Mouse (Mus musculus) liver, embryonic 16.5 days (tissue): ENCODE measurements around the gene Sertad1. TPM values are rescaled to one million over a fixed set of nuclear protein-coding genes. Genes with fewer than 3 reads are reported as not detected.

Experiments
- ATAC-seq: fragments of 200-750 bp; cut with Nextera tagmentation; 2 replicates; pipeline ENCODE4 v1.8.0; 2017; ENCODE audit warnings: low read depth, mild to moderate bottlenecking, moderate number of reproducible peaks, moderate library complexity
- H3K27ac ChIP-seq: fragments of 300-500 bp; sonication (generic); 2 replicates; pipeline ENCODE4 v1.5.1; 2014; ENCODE audit warnings: mild to moderate bottlenecking, low read length
- H3K27me3 ChIP-seq: fragments of 300-500 bp; sonication (generic); 2 replicates; pipeline ENCODE4 v1.6.1; 2014; ENCODE audit warnings: low read depth, low read length, mixed read lengths; ENCODE audit not compliant: control insufficient read depth, insufficient read depth
- H3K36me3 ChIP-seq: fragments of 300-500 bp; sonication (generic); 2 replicates; pipeline ENCODE4 v1.6.1; 2014; ENCODE audit warnings: mild to moderate bottlenecking; ENCODE audit not compliant: control insufficient read depth, insufficient read depth
- H3K4me1 ChIP-seq: fragments of 300-500 bp; sonication (generic); 2 replicates; pipeline ENCODE4 v1.6.1; 2014; ENCODE audit warnings: low read depth, low read length, mixed read lengths; ENCODE audit not compliant: control insufficient read depth
- H3K4me2 ChIP-seq: fragments of 300-500 bp; sonication (generic); 2 replicates; pipeline ENCODE4 v1.6.1; 2014; ENCODE audit warnings: low read depth, low read length, mixed read lengths
- H3K4me3 ChIP-seq: fragments of 300-500 bp; sonication (generic); 2 replicates; pipeline ENCODE4 v1.5.1; 2014; ENCODE audit warnings: low read depth, mild to moderate bottlenecking, low read length
- H3K9ac ChIP-seq: fragments of 300-500 bp; sonication (generic); 2 replicates; pipeline ENCODE4 v1.6.1; 2014; ENCODE audit warnings: low read depth, low read length
- H3K9me3 ChIP-seq: fragments of 300-500 bp; sonication (generic); replicated peaks from 2 replicates; pipeline ENCODE4 v1.6.1; 2016; ENCODE audit warnings: low read length; ENCODE audit not compliant: control insufficient read depth
- WGBS: fragments of 180-500 bp; shearing (Covaris S2); extraction: QIAGEN DNeasy Blood & Tissue Kit; methylation state at CpG from one replicate; pipeline ENCODE4 v1.1.7; 2014; ENCODE audit not compliant: insufficient replicate concordance; 5-methylcytosine and 5-hydroxymethylcytosine counted together
- polyA plus RNA-seq: library from polyadenylated mRNA; unstranded; fragments of >200 nt; fragmentation: Nextera tagmentation; extraction: Ambion mirVana; gene quantifications from 2 replicates; pipeline ENCODE4 v1.2.1, GENCODE M21; 2015

The Sertad1 gene
- polyA plus RNA-seq, 1 experiment from 2014 or later: 31.6 TPM

DNA sequence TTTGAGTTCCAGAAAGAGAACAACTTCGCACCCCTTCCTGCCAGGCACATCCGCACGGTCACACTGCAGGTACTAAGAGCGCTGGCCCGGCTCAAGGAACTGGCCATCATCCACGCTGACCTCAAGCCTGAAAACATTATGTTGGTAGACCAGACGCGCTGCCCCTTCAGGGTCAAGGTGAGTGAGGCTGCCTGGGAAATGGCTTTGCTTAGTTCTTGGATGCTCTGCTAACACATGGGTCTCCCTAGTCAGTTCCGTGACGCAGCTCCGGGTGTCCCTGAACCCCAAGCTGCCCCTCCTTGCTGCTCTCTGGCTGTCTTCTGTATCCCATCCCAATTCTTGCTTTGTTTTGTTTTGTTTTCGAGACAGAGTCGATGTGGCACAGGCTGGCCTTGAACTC lies 37.1 kb downstream of the Sertad1 start:
- Histone ChIP-seq H3K27ac (no peak overlapping the region), H3K9ac (no peak overlapping the region), H3K4me3 (no peak overlapping the region), H3K9me3 (no peaks in the 10 kb centered on the region), H3K36me3 (no peaks in the 10 kb centered on the region), H3K27me3 (no peaks in the 10 kb centered on the region), H3K4me2 (no peak overlapping the region), H3K4me1 (peaks cover 16% of the 10 kb centered on the region)
- WGBS: 84% methylated on average over 13 of the region's 13 CpGs
- no peak for ATAC-seq

DNA sequence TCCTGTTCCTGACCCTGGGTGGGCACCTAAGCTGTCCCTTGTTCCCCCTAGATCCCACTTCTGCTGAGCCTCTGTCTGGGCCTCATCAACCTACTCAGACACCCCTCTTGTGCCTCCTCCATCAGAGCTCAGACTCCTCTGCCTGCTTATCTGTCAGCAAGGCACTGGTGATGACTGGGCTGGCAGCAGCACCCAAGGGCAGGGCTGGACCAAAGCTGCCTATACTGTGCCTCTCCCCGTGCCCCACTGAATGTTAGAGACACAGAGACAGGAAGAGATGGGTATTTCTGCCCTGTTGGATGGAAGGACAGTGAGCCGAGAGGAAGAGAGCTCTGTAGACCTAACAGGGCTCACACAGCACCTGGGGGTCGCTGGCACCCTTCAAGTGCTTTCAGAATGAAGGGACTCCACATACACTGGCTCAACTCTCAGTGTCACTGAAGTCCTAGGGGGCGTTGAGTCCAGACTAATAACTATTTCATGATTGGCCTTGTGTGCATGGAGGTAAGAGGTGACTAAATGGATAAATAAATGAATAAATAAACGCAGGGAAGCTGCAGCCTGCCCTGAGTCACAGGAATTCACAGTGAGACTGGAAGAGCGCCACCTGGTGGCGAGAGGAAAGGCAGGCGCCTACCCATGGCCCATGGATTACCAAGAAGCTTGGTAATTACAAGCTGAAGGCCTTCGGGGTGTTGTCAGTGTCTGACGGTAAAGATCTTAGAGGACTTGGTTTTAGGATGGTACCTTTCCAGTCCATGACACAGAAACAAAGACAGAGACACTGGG lies 39.5 kb downstream of the Sertad1 start:
- no peaks in the 10 kb centered on the region for H3K27me3 ChIP-seq
- peaks cover 16% of the 10 kb centered on the region for H3K4me1 ChIP-seq
- peak; percentile 98 for ATAC-seq
- H3K9ac ChIP-seq: peak overlapping the region; percentile 61
- H3K4me3 ChIP-seq: peak overlapping the region; percentile 32
- H3K27ac ChIP-seq: peak overlapping the region; percentile 83
- no peaks in the 10 kb centered on the region for H3K9me3 ChIP-seq
- no peaks in the 10 kb centered on the region for H3K36me3 ChIP-seq
- WGBS: 13% methylated on average over 10 of the region's 10 CpGs
- H3K4me2 ChIP-seq: peak overlapping the region; percentile 65

DNA sequence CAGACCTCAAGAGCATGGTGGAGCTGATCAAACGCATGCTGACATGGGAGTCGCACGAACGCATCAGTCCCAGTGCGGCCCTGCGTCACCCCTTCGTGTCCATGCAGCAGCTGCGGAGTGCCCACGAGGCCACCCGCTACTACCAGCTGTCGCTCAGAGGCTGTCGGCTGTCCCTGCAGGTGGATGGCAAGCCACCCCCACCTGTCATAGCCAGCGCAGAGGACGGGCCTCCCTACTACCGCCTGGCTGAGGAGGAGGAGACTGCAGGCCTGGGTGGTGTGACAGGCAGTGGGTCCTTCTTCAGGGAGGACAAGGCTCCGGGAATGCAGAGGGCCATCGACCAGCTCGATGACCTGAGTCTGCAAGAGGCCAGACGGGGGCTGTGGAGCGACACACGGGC lies 42.4 kb downstream of the Sertad1 start:
- H3K4me1 ChIP-seq: peaks cover 21% of the 10 kb centered on the region
- no peak overlapping the region for H3K4me2 ChIP-seq
- WGBS: 86% methylated on average over 21 of the region's 21 CpGs
- H3K9me3 ChIP-seq: no peaks in the 10 kb centered on the region
- no peak overlapping the region for H3K9ac ChIP-seq
- no peaks in the 10 kb centered on the region for H3K27me3 ChIP-seq
- H3K36me3 ChIP-seq: peaks cover 11% of the 10 kb centered on the region
- no peak for ATAC-seq
- no peak overlapping the region for H3K4me3 ChIP-seq
- no peak overlapping the region for H3K27ac ChIP-seq

DNA sequence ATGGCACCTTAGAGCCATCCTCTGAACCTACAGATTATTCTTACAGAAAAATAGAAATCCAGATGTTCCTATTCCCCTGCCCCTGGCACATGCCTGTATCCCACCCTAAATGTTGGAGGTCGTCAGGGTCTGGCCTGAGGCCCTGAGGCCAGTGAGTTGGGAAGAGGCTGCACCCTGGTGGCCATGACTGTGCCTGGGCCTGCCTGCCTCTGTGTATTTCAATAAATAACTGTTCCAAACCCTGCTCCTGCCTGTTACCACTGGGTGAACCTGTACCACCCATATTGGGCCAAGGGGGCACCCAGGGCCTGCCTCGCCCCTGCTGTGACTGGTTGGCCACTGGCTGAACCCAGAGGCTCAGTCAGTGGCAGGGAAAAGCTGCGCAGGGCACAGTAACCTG lies 44.2 kb downstream of the Sertad1 start:
- no peaks in the 10 kb centered on the region for H3K27me3 ChIP-seq
- H3K4me2 ChIP-seq: no peak overlapping the region
- no peak overlapping the region for H3K27ac ChIP-seq
- WGBS: 76% methylated on average over 3 of the region's 3 CpGs
- H3K36me3 ChIP-seq: peaks cover 11% of the 10 kb centered on the region
- no peak overlapping the region for H3K9ac ChIP-seq
- no peak for ATAC-seq
- H3K4me1 ChIP-seq: peaks cover 24% of the 10 kb centered on the region
- H3K4me3 ChIP-seq: no peak overlapping the region
- no peaks in the 10 kb centered on the region for H3K9me3 ChIP-seq

DNA sequence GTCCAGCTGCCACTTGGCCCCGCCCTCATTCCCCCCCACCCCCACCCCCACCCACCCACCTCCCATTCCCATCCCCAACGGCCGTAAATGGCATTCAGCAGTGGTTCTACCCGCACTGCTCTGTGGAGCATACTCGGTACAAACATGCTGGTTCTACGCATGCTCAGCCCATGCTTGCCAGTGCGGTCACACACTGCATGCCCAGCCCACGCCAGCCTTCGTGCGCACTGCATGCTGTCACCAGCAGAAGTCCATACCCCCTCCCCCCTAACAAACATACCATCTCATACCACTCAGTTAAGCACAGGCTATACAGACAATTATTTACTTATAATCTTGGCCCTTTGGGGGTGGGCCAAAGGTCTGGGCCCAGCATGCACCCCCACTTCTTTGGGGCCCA lies 45.0 kb downstream of the Sertad1 start:
- Histone ChIP-seq H3K4me2 (no peak overlapping the region), H3K27ac (no peak overlapping the region), H3K27me3 (no peaks in the 10 kb centered on the region), H3K9me3 (no peaks in the 10 kb centered on the region), H3K4me3 (no peak overlapping the region), H3K9ac (no peak overlapping the region), H3K4me1 (peaks cover 25% of the 10 kb centered on the region), H3K36me3 (peaks cover 16% of the 10 kb centered on the region)
- no peak for ATAC-seq
- 83% methylated on average over 10 of the region's 10 CpGs for WGBS

GRCm38 (mm10) chr7:27532480-27533050 lies 45.9 kb downstream of the Sertad1 start:
- Histone ChIP-seq H3K4me3 (no peak overlapping the region), H3K36me3 (peaks cover 16% of the 10 kb centered on the region), H3K4me2 (no peak overlapping the region), H3K4me1 (peaks cover 30% of the 10 kb centered on the region), H3K9me3 (no peaks in the 10 kb centered on the region), H3K27ac (no peak overlapping the region), H3K27me3 (no peaks in the 10 kb centered on the region), H3K9ac (no peak overlapping the region)
- no peak for ATAC-seq
- WGBS: 87% methylated on average over 9 of the region's 9 CpGs

DNA sequence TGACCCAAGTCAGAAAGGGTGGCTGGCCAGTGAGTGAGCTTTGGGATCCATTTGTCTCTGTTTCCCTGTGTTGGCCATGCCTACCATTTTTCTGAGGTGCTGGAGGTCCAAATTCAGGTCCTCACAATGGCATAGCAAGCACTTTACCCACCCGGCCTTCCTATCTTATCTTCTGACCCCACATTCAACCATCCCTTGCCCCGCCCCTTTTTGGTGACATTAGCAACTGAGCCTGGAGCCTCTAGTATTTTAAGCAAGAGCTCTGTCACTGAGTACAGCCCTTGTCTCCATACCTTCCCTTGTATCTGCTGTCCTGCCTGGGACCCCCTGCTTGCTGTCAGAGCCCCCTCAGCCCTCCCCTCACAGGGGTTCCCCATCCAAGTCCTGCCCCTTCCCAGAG lies 48.7 kb downstream of the Sertad1 start:
- peaks cover 16% of the 10 kb centered on the region for H3K36me3 ChIP-seq
- no peaks in the 10 kb centered on the region for H3K9me3 ChIP-seq
- peak; percentile 77 for ATAC-seq
- peak overlapping the region; percentile 84 for H3K27ac ChIP-seq
- 22% methylated on average over 2 of the region's 2 CpGs for WGBS
- peak overlapping the region; percentile 68 for H3K4me2 ChIP-seq
- H3K4me3 ChIP-seq: peak overlapping the region; percentile 32
- peaks cover 59% of the 10 kb centered on the region for H3K4me1 ChIP-seq
- no peaks in the 10 kb centered on the region for H3K27me3 ChIP-seq
- H3K9ac ChIP-seq: peak overlapping the region; percentile 55

- no peaks in the 10 kb centered on the region for H3K27me3 ChIP-seq
- H3K27ac ChIP-seq: no peak overlapping the region; the same call in 1 of the 2 replicates
- ATAC-seq: no peak
- peaks cover 71% of the 10 kb centered on the region for H3K4me1 ChIP-seq
- H3K4me3 ChIP-seq: no peak overlapping the region
- no peaks in the 10 kb centered on the region for H3K9me3 ChIP-seq
- no peak overlapping the region for H3K9ac ChIP-seq
- 73% methylated on average over 6 of the region's 6 CpGs for WGBS
- peaks cover 16% of the 10 kb centered on the region for H3K36me3 ChIP-seq
- no peak overlapping the region for H3K4me2 ChIP-seq
Observed at GRCm38 (mm10) chr7:27536618-27537017, 49.9 kb downstream of the Sertad1 start.

DNA sequence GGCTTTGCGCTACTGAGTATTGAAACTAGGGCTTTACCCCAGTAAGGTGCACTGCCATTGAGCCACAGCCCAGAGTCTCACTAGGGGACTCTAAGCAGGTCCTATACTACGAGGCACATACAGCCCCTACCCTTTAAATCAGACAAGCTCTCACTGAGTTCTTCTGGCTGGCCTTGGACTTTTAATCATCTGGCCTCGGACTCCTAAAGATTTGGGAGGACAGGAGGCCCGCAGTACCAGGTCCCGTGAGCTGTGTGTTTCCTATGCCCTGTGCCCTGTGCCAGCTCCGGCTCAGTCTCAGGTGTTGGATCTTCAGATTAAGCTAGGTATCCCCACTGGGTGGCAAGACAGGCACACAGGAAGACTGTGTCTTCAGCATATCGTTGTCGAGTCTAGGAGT lies 51.3 kb downstream of the Sertad1 start:
- no peaks in the 10 kb centered on the region for H3K27me3 ChIP-seq
- peak overlapping the region; percentile 56 for H3K27ac ChIP-seq
- no peak for ATAC-seq
- H3K4me2 ChIP-seq: no peak overlapping the region; the same call in 1 of the 2 replicates
- H3K36me3 ChIP-seq: peaks cover 9% of the 10 kb centered on the region
- WGBS: 80% methylated on average over 8 of the region's 8 CpGs
- H3K9me3 ChIP-seq: no peaks in the 10 kb centered on the region
- H3K4me3 ChIP-seq: no peak overlapping the region
- no peak overlapping the region for H3K9ac ChIP-seq
- H3K4me1 ChIP-seq: peaks cover 80% of the 10 kb centered on the region
